Mouse (Mus musculus) liver, postnatal 0 days (tissue): ENCODE data around the gene Wnk2.

Source experiments
- CTCF ChIP-seq: sonication (generic); IDR thresholded peaks from 2 replicates; pipeline ENCODE4 v1.5.1; 2016; ENCODE audit warnings: antibody characterized with exemption, low read depth
- EP300 ChIP-seq: IDR thresholded peaks from 2 replicates; pipeline ENCODE4 v1.6.1; 2016; ENCODE audit warnings: antibody characterized with exemption, low read depth, mild to moderate bottlenecking

GRCm38 (mm10) chr13:49093471-49093891 is 54.3 kb downstream of the Wnk2 start:
- TF ChIP-seq CTCF (no peak), EP300 (no peak)
